Mouse (Mus musculus): Measurements from ENCODE around the gene Cercam. TPM values are rescaled to one million over a fixed set of nuclear protein-coding genes. Genes with fewer than 3 reads are reported as not detected.
A peak's percentile ranks its signal among the peaks of the same experiment; 100 is the strongest.
"Not testable (repeated sequence)": the region's sequence is repeated elsewhere in the genome, so short reads cannot be mapped to it uniquely, and the experiment has no call there.

Gene Cercam
- total RNA-seq, 2 experiments from 2014 or later, result 40.0 to 52.1 TPM

GRCm38 (mm10) chr2:29889991-29890833 lies 21.2 kb downstream of the Cercam start:
- DNase-seq (ENCODE audit: low spot score in 2 of 2), result peak; percentile 61 to 85

DNA sequence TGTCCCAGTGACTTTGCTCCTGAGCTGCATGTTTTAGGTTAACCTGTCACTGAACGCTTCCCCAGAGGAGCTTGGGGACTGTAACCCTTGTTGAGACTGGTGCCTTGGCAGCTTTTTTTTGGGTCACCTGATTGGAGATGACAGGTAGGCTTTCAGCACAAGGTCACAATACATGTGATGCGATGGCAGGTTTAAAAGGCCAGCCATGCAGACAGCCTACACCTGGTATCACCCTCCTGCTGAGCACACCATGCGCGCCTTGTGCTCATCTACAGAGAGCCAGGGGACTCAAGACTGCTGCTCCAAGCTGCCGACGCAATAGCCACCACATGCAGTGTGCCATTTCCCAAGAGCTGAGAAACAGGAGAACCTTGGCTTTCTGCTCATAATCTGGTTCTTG lies 22.8 kb downstream of the Cercam start:
- no peak for DNase-seq (ENCODE audit: low spot score in 2 of 2)

GRCm38 (mm10) chr2:29896071-29896470 lies 27.1 kb downstream of the Cercam start:
- no peak for DNase-seq (ENCODE audit: low spot score in 2 of 2)

- no peak for DNase-seq (ENCODE audit: low spot score in 2 of 2)
Measured at GRCm38 (mm10) chr2:29897366-29897765, 28.4 kb downstream of the Cercam start.

- DNase-seq (ENCODE audit: low spot score in 2 of 2), result no peak
Measured at GRCm38 (mm10) chr2:29898081-29898480, 29.1 kb downstream of the Cercam start.

GRCm38 (mm10) chr2:29902194-29902593 lies 33.2 kb downstream of the Cercam start:
- no peak for DNase-seq (ENCODE audit: low spot score in 2 of 2)

GRCm38 (mm10) chr2:29908171-29908570 lies 39.2 kb downstream of the Cercam start:
- not testable (repeated sequence) for DNase-seq (ENCODE audit: low spot score in 2 of 2)

- DNase-seq (ENCODE audit: low spot score in 2 of 2), result no peak
Measured at GRCm38 (mm10) chr2:29910042-29910441, 41.1 kb downstream of the Cercam start.

DNA sequence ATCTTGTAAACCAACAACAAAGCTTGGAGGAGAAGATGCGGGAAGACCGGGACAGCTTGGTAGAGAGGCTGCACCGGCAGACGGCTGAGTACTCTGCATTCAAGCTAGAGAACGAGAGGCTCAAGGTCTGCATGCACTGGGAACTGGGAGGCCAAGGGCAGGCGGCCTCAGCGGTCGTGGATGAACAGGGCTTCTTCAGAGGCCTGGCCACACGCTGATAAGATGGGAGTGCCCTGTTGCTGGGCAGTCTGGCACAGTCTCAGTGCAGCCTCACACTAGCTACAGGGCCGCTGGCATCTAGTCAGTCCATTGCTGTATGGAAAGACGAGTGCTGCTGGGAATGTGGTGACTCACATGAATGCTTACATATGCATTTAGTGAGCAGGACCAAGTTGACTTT lies 48.7 kb downstream of the Cercam start:
- DNase-seq (ENCODE audit: low spot score in 2 of 2), result no peak

GRCm38 (mm10) chr2:29922011-29922410 lies 53.0 kb downstream of the Cercam start:
- peak; percentile 78 to 90 for DNase-seq (ENCODE audit: low spot score in 2 of 2)

- DNase-seq (ENCODE audit: low spot score in 2 of 2), result no peak
Measured at GRCm38 (mm10) chr2:29926542-29926941, 57.6 kb downstream of the Cercam start.

- no peak for DNase-seq (ENCODE audit: low spot score in 2 of 2)
Measured at GRCm38 (mm10) chr2:29930506-29930905, 61.5 kb downstream of the Cercam start.

DNA sequence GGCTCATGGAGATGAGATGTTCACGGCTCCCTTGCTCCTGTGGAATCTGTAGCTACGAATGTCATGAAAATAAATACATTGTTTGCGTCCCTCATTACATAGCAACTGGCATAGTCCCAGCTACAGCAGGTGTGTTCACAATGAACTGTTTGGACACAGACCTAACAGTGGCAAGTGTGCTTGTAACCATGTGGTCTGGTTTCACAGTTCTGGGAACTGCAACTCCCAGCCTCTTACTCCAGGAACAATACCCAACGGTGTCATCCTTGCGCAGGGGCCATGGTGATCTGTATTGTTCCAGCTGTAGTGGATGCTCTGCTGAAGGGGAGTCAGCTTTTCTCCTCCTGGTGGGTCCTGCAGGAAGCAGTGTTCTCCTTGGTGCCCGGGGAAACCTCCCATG lies 62.2 kb downstream of the Cercam start:
- DNase-seq (ENCODE audit: low spot score in 2 of 2), result no peak

Small RNAs within 50 kb of the gene (microRNA-seq; reads per million reads assigned to microRNA genes)
- gene Mir219a-2 (not detected), gene Mir219b (not detected)

Other genes with a start within 250 kb of the Cercam start
- 100 to 1,000 TPM; 110 to 121 TPM for gene Rapgef1, start 249.4 kb upstream of the Cercam start, total RNA-seq (2021)
- not detected for gene Gm13420, start 117.5 kb upstream of the Cercam start, total RNA-seq (2021)
- not detected for gene Gm13547, start 109.9 kb upstream of the Cercam start, total RNA-seq (2021)
- 1 to 10 TPM; 8.1 to 9.7 TPM for gene Coq4, start 81.7 kb upstream of the Cercam start, total RNA-seq (2021)
- 10 to 100 TPM; 33.9 to 40.4 TPM for gene Trub2, start 80.7 kb upstream of the Cercam start, total RNA-seq (2021)
- 10 to 100 TPM; 16.2 to 16.3 TPM for gene Slc27a4, start 66.5 kb upstream of the Cercam start, total RNA-seq (2021)
- 10 to 100 TPM; 41.8 to 52.5 TPM for gene Urm1, start 49.1 kb upstream of the Cercam start, total RNA-seq (2021)
- gene Odf2, start 20.1 kb downstream of the Cercam start, total RNA-seq (2021), result 10 to 100 TPM; 35.6 to 40.8 TPM
- 10 to 100 TPM; 30.4 to 32.6 TPM for gene Gle1, start 66.3 kb downstream of the Cercam start, total RNA-seq (2021)
- 100 to 1,000 TPM; 217 to 218 TPM for gene Sptan1, start 96.4 kb downstream of the Cercam start, total RNA-seq (2021)
- 10 to 100 TPM; 10.2 to 12.2 TPM for gene Wdr34, start 179.7 kb downstream of the Cercam start, total RNA-seq (2021)
- 100 to 1,000 TPM; 155 to 163 TPM for gene Set, start 188.2 kb downstream of the Cercam start, total RNA-seq (2021)
- gene Pkn3, start 208.5 kb downstream of the Cercam start, total RNA-seq (2021), result 1 to 10 TPM; 8.0 to 9.6 TPM
- 1 to 10 TPM; 4.5 to 5.7 TPM for gene Zdhhc12, start 224.5 kb downstream of the Cercam start, total RNA-seq (2021)